Mouse (Mus musculus) gastrocnemius, postnatal 25 days (tissue): Measurements from ENCODE around the gene Rsph9. TPM values are rescaled to one million over a fixed set of nuclear protein-coding genes. Genes with fewer than 3 reads are reported as not detected.

Experiments used
- DNase-seq: peaks from one replicate; pipeline ENCODE4 v3.0.0; 2022
- total RNA-seq, 2 experiments: library from RNA; stranded (reverse); gene quantifications; 1 replicate in 1 of 2; 2 replicates in 1 of 2; pipeline ENCODE4 v1.2.3; 2021

Gene Rsph9
- total RNA-seq, 2 experiments from 2014 or later: 0.29 to 0.38 TPM

DNA sequence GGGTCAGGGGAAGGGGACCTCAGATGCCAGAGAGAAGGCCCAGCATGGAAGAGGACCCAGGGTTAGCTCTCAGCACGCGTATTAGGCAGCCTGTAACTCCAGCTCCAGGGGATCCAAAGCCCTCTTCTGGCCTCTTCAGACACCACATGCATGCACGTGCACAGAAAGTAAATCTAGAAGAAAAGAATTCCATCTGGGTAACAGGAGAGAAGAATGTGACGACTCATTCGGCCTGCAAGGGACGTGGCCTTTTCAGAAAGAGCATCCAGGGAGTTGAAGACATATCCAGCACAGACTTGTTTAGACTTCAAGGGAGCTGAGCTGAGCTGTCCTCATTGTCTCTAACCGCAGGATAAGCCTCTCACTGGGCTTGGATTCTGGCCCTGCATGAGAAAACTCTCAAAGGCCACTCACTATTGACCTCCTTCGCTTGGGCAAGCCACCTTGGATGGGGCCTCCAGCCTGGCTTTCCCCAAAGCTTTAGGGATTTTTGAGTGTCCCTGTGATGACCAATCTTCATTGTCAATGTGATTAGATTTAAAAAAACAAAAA is 41.3 kb downstream of the Rsph9 start:
- no peak for DNase-seq

DNA sequence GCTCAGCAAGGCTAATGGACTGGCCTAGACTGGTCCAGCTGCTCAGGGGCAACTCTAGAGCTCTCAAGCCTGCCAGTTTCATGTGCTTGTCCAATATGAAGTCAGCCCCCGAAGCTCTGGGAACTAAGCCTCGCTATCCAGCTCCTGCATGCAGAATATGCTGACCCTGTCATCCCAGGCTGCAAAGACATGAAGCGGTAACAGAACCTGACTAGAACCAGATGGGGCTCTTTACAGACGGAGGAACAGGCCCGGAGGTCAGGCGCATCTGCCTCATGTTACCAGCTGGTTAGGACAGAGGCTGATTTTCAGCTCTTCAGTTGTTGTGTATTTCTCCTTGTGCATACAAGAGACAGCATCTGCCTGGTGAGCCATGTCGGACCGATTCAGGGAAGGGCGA is 42.1 kb downstream of the Rsph9 start:
- DNase-seq: no peak

DNA sequence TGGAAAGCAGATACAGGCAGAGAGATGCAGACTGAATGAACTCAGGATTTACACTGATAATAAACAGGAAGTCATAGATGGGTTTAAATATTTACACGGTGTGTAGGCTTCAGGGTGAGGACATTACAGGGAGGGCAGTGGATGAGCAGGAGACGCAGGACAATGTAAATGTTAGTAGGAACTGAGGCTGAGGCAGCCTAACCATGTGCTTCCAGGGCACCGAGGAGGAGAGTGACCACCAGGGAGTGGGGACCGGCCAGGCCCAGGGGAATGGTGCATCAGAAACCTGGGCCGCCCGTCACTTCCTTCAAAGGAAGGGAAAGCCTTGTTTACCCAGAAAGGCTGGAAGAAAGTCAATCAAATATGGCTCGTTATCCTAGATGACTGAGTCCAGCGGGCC is 45.5 kb downstream of the Rsph9 start:
- DNase-seq: no peak

DNA sequence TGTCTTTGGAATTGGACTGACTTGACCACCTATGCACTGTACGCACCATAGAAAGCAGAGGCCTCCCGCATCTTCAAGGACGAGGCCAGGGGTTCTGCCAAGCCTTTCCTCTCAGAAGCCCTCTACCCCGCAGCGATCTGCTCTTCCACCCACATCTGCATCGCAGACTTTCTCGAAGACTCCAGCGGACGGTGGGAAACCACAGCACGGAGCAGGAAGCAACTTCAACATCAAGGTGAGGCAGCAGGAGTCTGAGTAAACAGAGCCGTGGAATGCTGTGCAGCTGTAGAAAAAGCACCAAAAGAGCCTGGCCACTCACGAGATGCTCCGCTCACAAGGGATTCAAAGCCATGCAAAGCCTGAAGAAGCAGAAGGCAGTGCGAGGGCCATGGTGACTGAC is 52.1 kb downstream of the Rsph9 start:
- DNase-seq: no peak

DNA sequence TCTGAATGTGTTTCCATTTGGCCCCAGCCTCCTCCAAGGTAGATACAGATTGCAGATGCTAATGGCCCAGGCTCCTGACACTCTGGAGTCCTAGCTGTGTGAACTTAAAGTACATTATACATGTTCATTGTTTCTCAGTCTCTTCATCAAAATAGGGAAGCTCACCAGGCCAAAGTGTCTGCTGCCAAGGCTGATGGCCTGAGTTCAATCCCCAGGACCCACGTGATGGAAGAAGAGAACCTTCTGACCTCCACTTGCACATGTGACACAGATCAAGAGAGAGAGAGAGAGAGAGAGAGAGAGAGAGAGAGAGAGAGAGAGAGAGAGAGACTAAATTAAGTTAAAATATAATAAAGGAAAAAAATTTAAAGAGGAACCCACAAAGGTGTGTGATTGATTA is 52.7 kb downstream of the Rsph9 start:
- DNase-seq: no peak

DNA sequence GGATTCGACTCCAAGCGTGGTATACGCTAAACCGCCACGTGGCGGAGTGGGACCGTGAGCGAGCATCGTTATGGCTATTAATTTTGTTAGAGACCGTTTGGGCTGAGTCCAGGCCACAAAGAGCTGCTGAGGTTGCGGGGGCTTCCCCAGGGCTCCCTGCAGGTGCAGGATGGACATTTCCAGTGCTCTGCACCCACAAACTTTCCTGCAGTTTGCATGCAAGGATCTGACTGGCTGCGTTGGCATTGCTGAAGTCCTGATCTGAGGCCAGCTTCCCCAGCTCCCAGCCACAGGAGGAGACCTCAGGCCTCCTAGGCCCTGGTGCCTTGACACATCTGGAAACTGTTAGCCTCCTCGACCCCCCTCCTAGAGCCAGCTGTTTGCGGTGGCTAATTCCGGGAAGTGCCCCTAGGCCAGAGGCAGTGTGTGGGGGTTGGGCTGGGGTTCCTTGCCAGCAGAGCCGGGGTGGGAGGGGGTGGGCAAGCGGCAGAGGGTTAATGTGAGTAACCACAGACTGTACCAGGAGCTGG is 57.6 kb downstream of the Rsph9 start:
- DNase-seq: no peak

- peak; percentile 76 for DNase-seq
These were observed 59.9 kb downstream of the Rsph9 start for GRCm38 (mm10) chr17:46084091-46084501.

DNA sequence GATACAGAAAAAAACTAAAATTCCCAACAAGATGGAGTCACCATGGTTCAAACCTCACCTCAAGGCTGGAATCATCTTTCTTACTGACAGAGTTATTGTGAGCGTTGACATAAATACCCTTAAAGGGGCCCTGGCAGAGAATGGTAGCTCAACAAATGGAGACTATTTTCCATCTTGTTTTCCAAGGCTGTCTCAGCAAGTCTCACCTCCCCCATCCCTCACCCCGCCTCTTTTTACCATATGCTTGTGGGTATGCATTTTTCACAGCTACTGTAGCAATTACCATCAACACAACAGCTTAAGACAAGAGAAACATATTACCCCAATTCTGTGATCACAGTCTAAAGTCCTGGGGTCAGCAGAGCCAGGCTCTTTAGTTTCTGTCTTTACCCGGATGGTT is 60.6 kb downstream of the Rsph9 start:
- DNase-seq: no peak

DNA sequence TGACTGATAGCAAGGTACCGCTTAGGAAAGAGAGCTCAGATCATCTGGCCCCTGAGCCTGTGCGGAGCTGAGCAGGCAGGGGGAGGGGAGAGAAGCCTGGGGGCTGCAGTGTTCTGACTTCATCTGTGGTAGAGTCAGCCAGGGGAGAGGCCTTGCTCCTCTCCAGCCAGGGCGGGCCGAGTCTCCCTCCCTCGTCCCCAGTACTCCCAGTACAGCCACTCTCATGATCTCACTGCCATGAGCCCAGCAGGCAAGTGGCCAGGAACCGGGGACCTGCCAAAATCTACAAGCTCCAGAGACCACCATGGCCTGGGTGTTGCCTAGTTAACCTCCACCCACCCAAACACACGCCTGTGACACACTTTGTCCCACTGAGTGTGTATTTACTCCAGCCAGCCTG is 62.4 kb downstream of the Rsph9 start:
- DNase-seq: peak; percentile 85

GRCm38 (mm10) chr17:46081042-46081441 is 63.0 kb downstream of the Rsph9 start:
- no peak for DNase-seq

GRCm38 (mm10) chr17:46080388-46080787 is 63.6 kb downstream of the Rsph9 start:
- no peak for DNase-seq

- DNase-seq: no peak
These were observed 65.0 kb downstream of the Rsph9 start for GRCm38 (mm10) chr17:46079037-46079436.

- no peak for DNase-seq
These were observed 66.0 kb downstream of the Rsph9 start for GRCm38 (mm10) chr17:46077921-46078534.

- no peak for DNase-seq
These were observed 67.8 kb downstream of the Rsph9 start for GRCm38 (mm10) chr17:46076260-46076551.

DNA sequence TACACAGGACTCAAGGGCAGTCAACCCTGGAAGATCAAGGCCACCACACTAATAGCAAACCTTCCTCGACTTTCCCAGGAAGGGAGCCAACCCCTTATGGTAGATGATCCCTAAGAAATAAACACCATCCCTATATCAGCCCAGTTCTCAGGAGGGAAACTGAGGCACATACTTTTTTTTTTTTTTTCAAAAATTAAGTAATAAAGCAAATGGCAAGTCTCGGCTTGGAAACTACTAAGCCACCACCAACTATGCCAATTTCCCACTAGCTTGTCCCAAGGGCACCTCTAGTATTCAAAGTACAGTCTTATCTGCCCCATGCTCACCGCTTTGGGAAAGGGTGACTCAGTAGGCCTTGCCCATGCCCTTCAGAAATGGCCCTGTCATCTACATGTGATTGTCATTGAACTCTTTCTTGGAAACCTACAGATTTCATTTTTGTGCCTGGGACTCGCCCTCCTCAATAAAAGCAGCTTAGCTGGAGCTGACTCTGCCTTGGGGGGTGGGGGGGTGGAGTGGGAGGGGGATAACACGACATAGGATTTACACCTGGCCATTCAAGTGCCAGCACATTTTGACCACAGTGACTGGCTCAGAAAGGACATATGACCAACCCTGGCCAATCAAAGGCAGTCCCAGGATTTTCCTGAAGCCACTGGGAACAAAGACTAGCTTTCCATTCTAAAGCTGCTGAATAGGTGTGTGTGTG is 68.3 kb downstream of the Rsph9 start:
- no peak for DNase-seq

DNA sequence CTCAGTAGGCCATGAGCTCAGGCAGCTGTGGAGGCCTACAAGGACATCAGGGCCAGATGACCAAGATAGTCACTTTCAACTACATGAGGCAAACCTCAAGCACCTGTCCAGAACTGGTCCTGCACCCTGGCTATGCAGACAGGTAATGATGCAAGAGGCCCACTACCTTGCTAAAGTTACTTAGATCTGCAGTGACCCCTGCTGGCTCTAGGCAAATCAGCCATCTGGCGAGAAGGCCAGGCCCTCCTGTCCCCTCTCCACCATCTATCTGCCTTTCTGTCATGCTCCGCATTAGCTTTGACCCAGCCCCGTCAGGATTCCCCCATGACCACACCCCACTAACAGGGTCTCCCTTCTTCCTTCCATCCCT is 68.9 kb downstream of the Rsph9 start:
- DNase-seq: no peak

- no peak for DNase-seq
These were observed 69.5 kb downstream of the Rsph9 start for GRCm38 (mm10) chr17:46074398-46075115.

GRCm38 (mm10) chr17:46073730-46074301 is 70.2 kb downstream of the Rsph9 start:
- DNase-seq: peak; percentile 62
